Mouse (Mus musculus) CH12.LX (cell line): ENCODE data around the gene Spata13. TPM values are rescaled to one million over a fixed set of nuclear protein-coding genes. Genes with fewer than 3 reads are reported as not detected.
A peak's percentile ranks its signal among the peaks of the same experiment; 100 is the strongest.

Source experiments
- DNase-seq: peaks from one replicate; pipeline ENCODE4 v3.0.0-alpha.2; 2013; ENCODE audit errors: extremely low read depth
- H3K27ac ChIP-seq: 2 replicates; pipeline ENCODE4 v1.5.1; 2012; ENCODE audit warnings: low read depth, mild to moderate bottlenecking, control low read depth, moderate library complexity; ENCODE audit not compliant: insufficient read depth
- H3K27me3 ChIP-seq: replicated peaks from 2 replicates; pipeline ENCODE3; 2012; ENCODE audit warnings: inconsistent platforms
- H3K36me3 ChIP-seq, 2 experiments: replicated peaks in 1 of 2; 2 replicates each; pipeline versions ENCODE3 to v1.6.1; 2012; ENCODE audit warnings: inconsistent platforms in 1 of 2, low read length in 1 of 2, mild to moderate bottlenecking in 1 of 2, mixed read lengths in 1 of 2, moderate library complexity in 1 of 2; ENCODE audit not compliant: control insufficient read depth in 1 of 2, insufficient read depth in 1 of 2
- H3K4me1 ChIP-seq, 2 experiments: 2 replicates each; pipeline ENCODE4 v1.6.1; 2012; ENCODE audit warnings: inconsistent platforms in 1 of 2, moderate library complexity in 1 of 2; ENCODE audit not compliant: insufficient read depth in 2 of 2, control insufficient read depth in 1 of 2
- H3K4me2 ChIP-seq: 2 replicates; pipeline ENCODE4 v1.6.1; 2012; ENCODE audit warnings: low read depth, mild to moderate bottlenecking, control low read depth; ENCODE audit not compliant: poor library complexity, insufficient read depth, severe bottlenecking
- H3K4me3 ChIP-seq, 3 experiments: fragments of 150-350 bp in 1 of 3; sonication (generic) in 1 of 3; replicated peaks in 1 of 3; 2 replicates each; pipeline versions ENCODE3 to v1.5.1; 2011 to 2012; ENCODE audit warnings: low read depth in 2 of 3, low read length in 2 of 3, mild to moderate bottlenecking in 2 of 3, moderate library complexity in 2 of 3, control low read depth in 1 of 3, improper control_type of control experiment in 1 of 3, inconsistent platforms in 1 of 3, mixed read lengths in 1 of 3; ENCODE audit not compliant: poor library complexity in 1 of 3
- H3K79me2 ChIP-seq: replicated peaks from 2 replicates; pipeline ENCODE4 v1.6.1; 2012; ENCODE audit warnings: mild to moderate bottlenecking, moderate library complexity; ENCODE audit not compliant: control insufficient read depth, poor library complexity, insufficient read depth, severe bottlenecking; ENCODE audit errors: extremely low read depth
- H3K9ac ChIP-seq: 2 replicates; pipeline ENCODE4 v1.6.1; 2012; ENCODE audit warnings: low read depth, mild to moderate bottlenecking, control low read depth, moderate library complexity; ENCODE audit not compliant: insufficient read depth
- H3K9me3 ChIP-seq: replicated peaks from 2 replicates; pipeline ENCODE3; 2012; ENCODE audit warnings: low read length, inconsistent platforms, mixed read lengths
- BHLHE40 ChIP-seq: IDR thresholded peaks from 2 replicates; pipeline ENCODE4 v1.6.1; 2011; ENCODE audit warnings: mild to moderate bottlenecking, low read depth, low read length, improper control_type of control experiment
- CHD1 ChIP-seq: IDR thresholded peaks from 2 replicates; pipeline ENCODE4 v1.6.1; 2012; ENCODE audit warnings: low read depth, low read length, improper control_type of control experiment, inconsistent platforms
- E2F4 ChIP-seq: IDR thresholded peaks from 2 replicates; pipeline ENCODE4 v1.6.1; 2011; ENCODE audit warnings: low read depth, low read length, improper control_type of control experiment; ENCODE audit not compliant: insufficient replicate concordance
- ELF1 ChIP-seq: IDR thresholded peaks from 2 replicates; pipeline ENCODE4 v1.6.1; 2014; ENCODE audit warnings: low read depth, mild to moderate bottlenecking, inconsistent platforms, low read length, improper control_type of control experiment
- ETS1 ChIP-seq: conservative IDR thresholded peaks from 2 replicates; pipeline ENCODE4 v1.6.1; 2012; ENCODE audit warnings: low read depth, mild to moderate bottlenecking, inconsistent platforms, low read length, improper control_type of control experiment, moderate library complexity
- GABPA ChIP-seq: IDR thresholded peaks from 2 replicates; pipeline ENCODE4 v1.6.1; 2012; ENCODE audit warnings: low read depth, low read length, improper control_type of control experiment, inconsistent platforms; ENCODE audit not compliant: insufficient replicate concordance
- IRF4 ChIP-seq: IDR thresholded peaks from 2 replicates; pipeline ENCODE4 v1.6.1; 2014; ENCODE audit warnings: low read depth, mild to moderate bottlenecking, inconsistent platforms, low read length, improper control_type of control experiment
- JUND ChIP-seq: conservative IDR thresholded peaks from 2 replicates; pipeline ENCODE4 v1.6.1; 2011; ENCODE audit warnings: low read depth, low read length, improper control_type of control experiment
- KAT2A ChIP-seq: IDR thresholded peaks from 2 replicates; pipeline ENCODE4 v1.6.1; 2012; ENCODE audit warnings: low read length, improper control_type of control experiment, inconsistent platforms; ENCODE audit not compliant: insufficient replicate concordance
- MAFK ChIP-seq: IDR thresholded peaks from 2 replicates; pipeline ENCODE4 v1.6.1; 2011; ENCODE audit warnings: low read length, improper control_type of control experiment; ENCODE audit not compliant: insufficient replicate concordance
- MAZ ChIP-seq: IDR thresholded peaks from 2 replicates; pipeline ENCODE4 v1.6.1; 2012; ENCODE audit warnings: low read depth, mild to moderate bottlenecking, inconsistent platforms, low read length, improper control_type of control experiment, moderate library complexity
- MXI1 ChIP-seq: IDR thresholded peaks from 2 replicates; pipeline ENCODE4 v1.6.1; 2011; ENCODE audit warnings: mild to moderate bottlenecking, low read depth, low read length, improper control_type of control experiment
- POLR2A ChIP-seq: IDR thresholded peaks from 2 replicates; pipeline ENCODE4 v1.6.1; 2011; ENCODE audit warnings: low read depth, mild to moderate bottlenecking, improper control_type of control experiment, low read length
- RAD21 ChIP-seq: IDR thresholded peaks from 2 replicates; pipeline ENCODE4 v1.6.1; 2011; ENCODE audit warnings: low read depth, mild to moderate bottlenecking, low read length, improper control_type of control experiment, moderate library complexity
- SIN3A ChIP-seq: IDR thresholded peaks from 2 replicates; pipeline ENCODE4 v1.6.1; 2012; ENCODE audit warnings: low read length, improper control_type of control experiment, inconsistent platforms
- SMC3 ChIP-seq: IDR thresholded peaks from 2 replicates; pipeline ENCODE4 v1.6.1; 2011; ENCODE audit warnings: low read depth, low read length, improper control_type of control experiment
- TBP ChIP-seq: conservative IDR thresholded peaks from 2 replicates; pipeline ENCODE4 v1.6.1; 2011; ENCODE audit warnings: low read depth, low read length, improper control_type of control experiment
- UBTF ChIP-seq: IDR thresholded peaks from 2 replicates; pipeline ENCODE4 v1.6.1; 2012; ENCODE audit warnings: low read depth, mild to moderate bottlenecking, inconsistent platforms, low read length, improper control_type of control experiment, moderate library complexity
- dilution Hi-C: fragments of 300-500 bp; cut with MboI; formaldehyde crosslinking; loops from 2 replicates; pipeline ENCODE4 v1.14.3; 2020; ENCODE audit warnings: low sequenced_read_pairs; ENCODE audit not compliant: extremely low pct_unique_long_range_greater_than_20kb, extremely low pct_ligation_motif_present
- in situ Hi-C: fragments of 300-500 bp; cut with MboI; formaldehyde crosslinking; loops from 3 replicates; pipeline ENCODE4 v1.14.3; 2019; ENCODE audit warnings: low sequenced_read_pairs, low pct_ligation_motif_present, low pct_unique_long_range_greater_than_20kb, mixed read lengths
- polyA plus RNA-seq: library from polyadenylated mRNA; unstranded; fragments of >175 nt; gene quantifications from 2 replicates; pipeline ENCODE4 v1.2.1, GENCODE M21; 2012; ENCODE audit warnings: low read depth; ENCODE audit not compliant: insufficient read length
- total RNA-seq, 2 experiments: library from RNA; depleted of rRNA; stranded (reverse); fragments of 300-350 nt in 1 of 2; fragments of >200 nt in 1 of 2; gene quantifications; 2 replicates each; pipeline ENCODE4 v1.2.3; 2012 to 2014

Gene Spata13
- total and polyA plus RNA-seq, 3 experiments: 11.6 to 15.9 (median 13.6) TPM

DNA sequence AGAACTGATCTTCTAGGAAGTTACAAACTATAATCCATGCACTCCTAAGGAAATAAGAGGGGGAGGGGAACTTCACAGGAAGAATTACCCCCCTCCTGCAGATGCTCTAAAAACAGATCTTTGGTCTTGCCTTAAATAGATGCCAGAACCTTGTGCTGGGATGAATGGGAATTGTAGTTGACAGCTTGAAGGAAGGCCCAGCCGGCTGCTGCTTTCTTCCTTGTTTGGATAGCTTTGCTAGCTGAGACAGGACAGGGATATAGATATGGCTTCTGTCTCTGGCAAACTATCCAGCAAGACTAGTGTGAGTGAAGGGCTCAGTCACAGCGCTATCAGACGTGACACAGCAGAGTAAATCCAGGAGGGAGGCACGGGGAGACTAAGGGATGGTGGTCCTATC is 99.9 kb downstream of the Spata13 start:
- dilution Hi-C loops: no loop called here
- H3K4me1 ChIP-seq: peaks cover 19 to 74% of the 10 kb centered on the region in 2 experiments
- H3K36me3 ChIP-seq: no peaks in the 10 kb centered on the region
- no peaks in the 10 kb centered on the region for H3K27me3 ChIP-seq
- peak overlapping the region; percentile 93 for H3K9ac ChIP-seq
- in situ Hi-C loops: loop anchor here (25.0 kb wide), 1 partner anchor 471 kb away; the partner anchor contains the start of genes Gm49336, Mtmr6 and Nupl1
- no peak for DNase-seq
- H3K79me2 ChIP-seq: peaks cover 24% of the 10 kb centered on the region
- TF ChIP-seq KAT2A (no peak), SIN3A (0 out of 2 replicates have a peak, but pooled peaks have one; percentile 30)
- H3K4me2 ChIP-seq: peak overlapping the region; percentile 89
- H3K4me3 ChIP-seq: peak overlapping the region; percentile 47 to 76 (median 62)
- H3K27ac ChIP-seq: peak overlapping the region; percentile 22
- peaks cover 6% of the 10 kb centered on the region for H3K9me3 ChIP-seq

DNA sequence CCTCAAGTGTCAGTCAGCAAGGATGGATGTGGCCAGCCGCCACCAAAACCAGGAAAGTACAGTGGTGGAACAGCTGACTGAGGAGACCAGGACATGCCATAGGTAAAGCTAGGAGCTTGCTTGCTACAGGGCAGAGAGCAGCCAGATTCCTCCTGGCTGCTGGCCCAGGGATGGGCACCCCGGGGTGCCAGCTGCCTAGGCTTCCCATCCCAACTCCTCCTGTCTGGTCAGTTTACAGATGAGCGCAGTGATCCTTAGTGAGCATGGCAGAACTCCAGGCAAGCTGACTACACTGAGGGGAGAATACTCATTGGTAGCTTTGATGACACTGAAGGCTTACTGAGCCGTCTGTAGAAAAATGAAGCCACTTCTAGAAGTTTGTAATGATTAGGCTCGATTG is 101.4 kb downstream of the Spata13 start:
- Histone ChIP-seq H3K36me3 (no peaks in the 10 kb centered on the region), H3K27me3 (no peaks in the 10 kb centered on the region), H3K9ac (peak overlapping the region; percentile 17), H3K4me3 (peak overlapping the region; percentile 1 to 35 (median 10)), H3K4me1 (peaks cover 24 to 79% of the 10 kb centered on the region in 2 experiments), H3K27ac (peak overlapping the region; percentile 99), H3K79me2 (peaks cover 24% of the 10 kb centered on the region), H3K9me3 (no peaks in the 10 kb centered on the region), H3K4me2 (peak overlapping the region; percentile 48)
- in situ Hi-C loops (loop anchor here (25.0 kb wide), 1 partner anchor 473 kb away; the partner anchor contains the start of genes Gm49336, Mtmr6 and Nupl1), dilution Hi-C loops (no loop called here)
- DNase-seq: no peak
- TF ChIP-seq RAD21: no peak
- no peak for TF ChIP-seq GABPA
- TF ChIP-seq MAZ: no peak
- TF ChIP-seq ETS1: no peak
- no peak for TF ChIP-seq SMC3
- TF ChIP-seq JUND: no peak
- no peak for TF ChIP-seq BHLHE40
- TF ChIP-seq TBP: no peak
- no peak for TF ChIP-seq UBTF
- no peak for TF ChIP-seq POLR2A
- no peak for TF ChIP-seq SIN3A
- no peak for TF ChIP-seq CHD1
- no peak for TF ChIP-seq MXI1
- TF ChIP-seq IRF4: no peak
- TF ChIP-seq E2F4: no peak
- TF ChIP-seq MAFK: no peak
- no peak for TF ChIP-seq ELF1
